Mouse (Mus musculus): ENCODE measurements around the gene Ino80. TPM values are rescaled to one million over a fixed set of nuclear protein-coding genes. Genes with fewer than 3 reads are reported as not detected.

Ino80 gene
- polyA plus RNA-seq, 1 experiment = 7.3 TPM

DNA sequence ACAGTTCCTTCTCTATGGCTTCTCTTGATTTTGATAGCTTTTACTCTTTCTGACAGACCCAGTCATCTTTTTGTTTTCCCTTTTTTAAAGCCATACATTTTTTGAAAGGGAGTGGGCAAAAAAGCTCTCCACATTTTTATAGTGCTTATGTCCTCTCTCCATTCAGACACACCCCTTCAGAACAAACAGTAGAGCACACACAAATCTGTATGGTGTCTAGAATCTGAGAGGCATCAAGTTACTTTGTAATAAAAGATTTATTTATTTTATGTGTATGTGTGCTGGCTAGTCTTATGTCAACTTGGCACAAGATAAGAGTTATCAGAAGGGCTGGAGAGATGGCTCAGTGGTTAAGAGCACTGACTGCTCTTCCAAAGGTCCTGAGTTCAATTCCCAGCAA is 68.8 kb downstream of the Ino80 start:
- DNase-seq (ENCODE audit: low read depth in 1 of 2, low spot score in 2 of 2) = no peak
- H3K27ac ChIP-seq (ENCODE audit: insufficient read depth, low read length) = no peak overlapping the region
- TF ChIP-seq POLR2A (IDR thresholded peaks at IDR 0.05; ENCODE audit: low read depth, low read length) (no peak), CTCF (IDR thresholded peaks at IDR 0.05; ENCODE audit: extremely low read depth, insufficient read depth, insufficient read length, insufficient replicate concordance) (no peak)
- H3K27me3 ChIP-seq (ENCODE audit: control insufficient read depth, insufficient read depth, low read length) = no peaks in the 10 kb centered on the region
- peaks cover 32% of the 10 kb centered on the region for H3K36me3 ChIP-seq (ENCODE audit: control insufficient read depth, insufficient read depth, low read length)
- H3K4me1 ChIP-seq (ENCODE audit: control insufficient read depth, insufficient read depth, insufficient read length) = no peaks in the 10 kb centered on the region
- no peak overlapping the region for H3K4me3 ChIP-seq (ENCODE audit: extremely low read depth, insufficient read depth, insufficient read length)

DNA sequence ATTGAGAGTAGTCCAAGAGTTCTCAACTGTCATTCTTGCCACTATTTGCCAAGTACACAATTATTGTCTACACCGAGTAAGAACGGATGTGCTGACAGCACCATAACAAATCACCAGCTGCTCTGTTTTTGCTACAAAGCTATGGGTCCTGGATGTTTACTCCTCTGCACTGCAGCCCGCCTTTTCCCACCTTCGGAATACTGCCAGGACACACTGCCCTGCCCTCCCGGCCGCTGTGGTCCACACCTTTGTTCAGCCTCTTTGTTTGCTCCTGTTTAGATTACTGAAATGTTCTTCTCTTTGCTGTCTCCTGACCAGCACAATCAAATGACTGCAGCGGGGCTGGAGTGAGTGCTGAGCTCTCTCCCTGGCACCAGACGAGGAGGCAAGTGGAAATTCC is 69.2 kb downstream of the Ino80 start:
- H3K4me3 ChIP-seq (ENCODE audit: extremely low read depth, insufficient read depth, insufficient read length) = no peak overlapping the region
- no peaks in the 10 kb centered on the region for H3K27me3 ChIP-seq (ENCODE audit: control insufficient read depth, insufficient read depth, low read length)
- peaks cover 32% of the 10 kb centered on the region for H3K36me3 ChIP-seq (ENCODE audit: control insufficient read depth, insufficient read depth, low read length)
- no peaks in the 10 kb centered on the region for H3K4me1 ChIP-seq (ENCODE audit: control insufficient read depth, insufficient read depth, insufficient read length)
- DNase-seq (ENCODE audit: low read depth in 1 of 2, low spot score in 2 of 2) = no peak
- H3K27ac ChIP-seq (ENCODE audit: insufficient read depth, low read length) = no peak overlapping the region
- TF ChIP-seq POLR2A (IDR thresholded peaks at IDR 0.05; ENCODE audit: low read depth, low read length) = no peak
- no peak for TF ChIP-seq CTCF (IDR thresholded peaks at IDR 0.05; ENCODE audit: extremely low read depth, insufficient read depth, insufficient read length, insufficient replicate concordance)
- 93% methylated on average over 8 of the region's 8 CpGs for WGBS

DNA sequence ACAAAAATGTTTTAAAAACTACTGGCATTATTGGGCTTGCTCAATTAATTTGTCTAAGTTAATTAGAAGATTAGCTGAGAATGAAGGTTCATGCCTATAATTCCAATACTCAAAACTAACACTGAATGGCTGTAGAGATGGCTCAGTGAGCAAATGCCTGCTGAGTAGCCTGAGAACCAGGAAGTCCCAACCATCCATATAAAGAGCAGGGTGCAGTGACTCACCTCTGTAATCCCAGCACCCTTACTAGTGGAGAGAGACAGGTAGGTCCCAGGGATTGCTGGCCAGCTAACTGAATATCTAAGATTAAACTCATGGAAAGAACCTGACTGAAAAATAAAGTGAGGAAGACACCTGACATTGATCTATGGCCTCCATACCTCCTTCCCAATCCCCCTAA is 78.2 kb downstream of the Ino80 start:
- TF ChIP-seq CTCF (IDR thresholded peaks at IDR 0.05; ENCODE audit: extremely low read depth, insufficient read depth, insufficient read length, insufficient replicate concordance) (no peak), POLR2A (IDR thresholded peaks at IDR 0.05; ENCODE audit: low read depth, low read length) (no peak)
- H3K27ac ChIP-seq (ENCODE audit: insufficient read depth, low read length) = no peak overlapping the region
- DNase-seq (ENCODE audit: low read depth in 1 of 2, low spot score in 2 of 2) = no peak
- H3K4me1 ChIP-seq (ENCODE audit: control insufficient read depth, insufficient read depth, insufficient read length) = no peaks in the 10 kb centered on the region
- H3K36me3 ChIP-seq (ENCODE audit: control insufficient read depth, insufficient read depth, low read length) = peaks cover 16% of the 10 kb centered on the region
- no peak overlapping the region for H3K4me3 ChIP-seq (ENCODE audit: extremely low read depth, insufficient read depth, insufficient read length)
- no peaks in the 10 kb centered on the region for H3K27me3 ChIP-seq (ENCODE audit: control insufficient read depth, insufficient read depth, low read length)

- H3K27ac ChIP-seq (ENCODE audit: insufficient read depth, low read length) = no peak overlapping the region
- 86% methylated on average over 1 of the region's 1 CpGs for WGBS
- H3K4me3 ChIP-seq (ENCODE audit: extremely low read depth, insufficient read depth, insufficient read length) = no peak overlapping the region
- H3K4me1 ChIP-seq (ENCODE audit: control insufficient read depth, insufficient read depth, insufficient read length) = no peaks in the 10 kb centered on the region
- TF ChIP-seq POLR2A (IDR thresholded peaks at IDR 0.05; ENCODE audit: low read depth, low read length) = no peak
- no peak for TF ChIP-seq CTCF (IDR thresholded peaks at IDR 0.05; ENCODE audit: extremely low read depth, insufficient read depth, insufficient read length, insufficient replicate concordance)
- no peaks in the 10 kb centered on the region for H3K27me3 ChIP-seq (ENCODE audit: control insufficient read depth, insufficient read depth, low read length)
- no peak for DNase-seq (ENCODE audit: low read depth in 1 of 2, low spot score in 2 of 2)
- H3K36me3 ChIP-seq (ENCODE audit: control insufficient read depth, insufficient read depth, low read length) = peaks cover 20% of the 10 kb centered on the region
These were observed 78.8 kb downstream of the Ino80 start for GRCm38 (mm10) chr2:119398665-119399064.

- TF ChIP-seq POLR2A (IDR thresholded peaks at IDR 0.05; ENCODE audit: low read depth, low read length) (no peak), CTCF (IDR thresholded peaks at IDR 0.05; ENCODE audit: extremely low read depth, insufficient read depth, insufficient read length, insufficient replicate concordance) (no peak)
- Histone ChIP-seq H3K4me3 (ENCODE audit: extremely low read depth, insufficient read depth, insufficient read length) (no peak overlapping the region), H3K4me1 (ENCODE audit: control insufficient read depth, insufficient read depth, insufficient read length) (no peaks in the 10 kb centered on the region), H3K36me3 (ENCODE audit: control insufficient read depth, insufficient read depth, low read length) (peaks cover 22% of the 10 kb centered on the region), H3K27ac (ENCODE audit: insufficient read depth, low read length) (no peak overlapping the region), H3K27me3 (ENCODE audit: control insufficient read depth, insufficient read depth, low read length) (no peaks in the 10 kb centered on the region)
- 88% methylated on average over 5 of the region's 5 CpGs for WGBS
- DNase-seq (ENCODE audit: low read depth in 1 of 2, low spot score in 2 of 2) = no peak
These were observed 79.2 kb downstream of the Ino80 start for GRCm38 (mm10) chr2:119398252-119398651.

DNA sequence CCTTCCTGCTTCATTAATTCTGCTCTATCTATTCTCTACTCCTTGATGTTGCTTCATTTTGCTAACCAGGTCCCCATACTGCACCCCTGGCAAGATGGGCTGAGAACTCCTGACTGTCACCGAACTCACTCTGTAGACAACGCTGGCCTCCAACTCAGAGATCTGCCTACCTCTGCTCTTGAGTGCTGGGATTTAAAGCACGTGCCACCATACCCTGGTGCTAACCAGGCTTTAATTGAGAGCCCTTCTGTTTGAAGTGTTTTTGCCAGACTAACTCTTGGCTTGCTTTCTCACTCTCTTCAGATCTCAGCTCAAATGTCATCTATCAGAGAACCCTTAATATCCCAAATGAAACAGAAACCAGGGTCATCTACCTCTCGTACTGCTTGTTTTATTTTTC is 87.5 kb downstream of the Ino80 start:
- no peak overlapping the region for H3K4me3 ChIP-seq (ENCODE audit: extremely low read depth, insufficient read depth, insufficient read length)
- WGBS = 97% methylated on average over 4 of the region's 4 CpGs
- no peak for DNase-seq (ENCODE audit: low read depth in 1 of 2, low spot score in 2 of 2)
- H3K4me1 ChIP-seq (ENCODE audit: control insufficient read depth, insufficient read depth, insufficient read length) = no peaks in the 10 kb centered on the region
- peaks cover 13% of the 10 kb centered on the region for H3K36me3 ChIP-seq (ENCODE audit: control insufficient read depth, insufficient read depth, low read length)
- no peak overlapping the region for H3K27ac ChIP-seq (ENCODE audit: insufficient read depth, low read length)
- TF ChIP-seq POLR2A (IDR thresholded peaks at IDR 0.05; ENCODE audit: low read depth, low read length) (no peak), CTCF (IDR thresholded peaks at IDR 0.05; ENCODE audit: extremely low read depth, insufficient read depth, insufficient read length, insufficient replicate concordance) (no peak)
- no peaks in the 10 kb centered on the region for H3K27me3 ChIP-seq (ENCODE audit: control insufficient read depth, insufficient read depth, low read length)

DNA sequence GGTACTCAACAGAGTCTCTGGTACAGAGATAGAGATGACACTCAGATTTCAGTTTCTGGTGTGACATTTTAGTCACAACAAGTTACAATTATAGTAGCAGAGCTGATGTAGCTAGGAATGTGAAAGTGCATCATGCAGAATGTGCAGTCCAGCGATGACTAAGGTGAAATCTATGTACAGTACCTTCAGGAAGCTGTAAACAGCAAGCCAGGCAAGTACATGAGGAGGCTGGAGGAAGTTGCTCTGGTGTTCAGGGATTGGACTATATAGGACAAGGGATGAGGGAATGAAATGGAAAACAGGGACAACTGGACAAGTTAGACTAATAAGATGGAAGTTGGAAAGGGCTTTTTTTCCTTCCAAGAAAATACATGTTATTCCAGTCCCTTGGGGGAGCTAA is 89.2 kb downstream of the Ino80 start:
- no peaks in the 10 kb centered on the region for H3K27me3 ChIP-seq (ENCODE audit: control insufficient read depth, insufficient read depth, low read length)
- TF ChIP-seq POLR2A (IDR thresholded peaks at IDR 0.05; ENCODE audit: low read depth, low read length) (no peak), CTCF (IDR thresholded peaks at IDR 0.05; ENCODE audit: extremely low read depth, insufficient read depth, insufficient read length, insufficient replicate concordance) (no peak)
- WGBS = 67% methylated on average over 1 of the region's 1 CpGs
- no peak for DNase-seq (ENCODE audit: low read depth in 1 of 2, low spot score in 2 of 2)
- no peak overlapping the region for H3K4me3 ChIP-seq (ENCODE audit: extremely low read depth, insufficient read depth, insufficient read length)
- no peaks in the 10 kb centered on the region for H3K4me1 ChIP-seq (ENCODE audit: control insufficient read depth, insufficient read depth, insufficient read length)
- H3K36me3 ChIP-seq (ENCODE audit: control insufficient read depth, insufficient read depth, low read length) = peaks cover 10% of the 10 kb centered on the region; the same call in 1 of the 2 replicates
- no peak overlapping the region for H3K27ac ChIP-seq (ENCODE audit: insufficient read depth, low read length)

All from spleen, adult 2 months (tissue).